Mouse (Mus musculus): Measurements from ENCODE around the gene Gfy. TPM values are rescaled to one million over a fixed set of nuclear protein-coding genes. Genes with fewer than 3 reads are reported as not detected.

The Gfy gene
- polyA plus RNA-seq, 1 experiment from 2014 or later, result not detected

- Histone ChIP-seq H3K4me2 (no peak overlapping the region), H3K27ac (ENCODE audit: poor library complexity, severe bottlenecking) (no peak overlapping the region), H3K9me3 (replicated peaks) (no peaks in the 10 kb centered on the region), H3K36me3 (peaks cover 55% of the 10 kb centered on the region), H3K27me3 (replicated peaks) (no peaks in the 10 kb centered on the region), H3K9ac (no peak overlapping the region), H3K4me3 (no peak overlapping the region), H3K4me1 (replicated peaks) (peaks cover 5% of the 10 kb centered on the region; the same call in 1 of the 2 replicates)
- 90% methylated on average over 11 of the region's 11 CpGs for WGBS
- ATAC-seq (ENCODE audit: insufficient number of reproducible peaks, low FRiP score), result no peak
Observed at GRCm38 (mm10) chr7:45147267-45147666, 32.1 kb downstream of the Gfy start.

- ATAC-seq (ENCODE audit: insufficient number of reproducible peaks, low FRiP score), result no peak
- Histone ChIP-seq H3K4me3 (no peak overlapping the region), H3K4me2 (no peak overlapping the region), H3K36me3 (peaks cover 65% of the 10 kb centered on the region), H3K9ac (no peak overlapping the region), H3K27ac (ENCODE audit: poor library complexity, severe bottlenecking) (no peak overlapping the region), H3K27me3 (replicated peaks) (no peaks in the 10 kb centered on the region), H3K4me1 (replicated peaks) (peaks cover 5% of the 10 kb centered on the region; the same call in 1 of the 2 replicates), H3K9me3 (replicated peaks) (no peaks in the 10 kb centered on the region)
- 91% methylated on average over 8 of the region's 8 CpGs for WGBS
Observed at GRCm38 (mm10) chr7:45145460-45145859, 33.9 kb downstream of the Gfy start.

DNA sequence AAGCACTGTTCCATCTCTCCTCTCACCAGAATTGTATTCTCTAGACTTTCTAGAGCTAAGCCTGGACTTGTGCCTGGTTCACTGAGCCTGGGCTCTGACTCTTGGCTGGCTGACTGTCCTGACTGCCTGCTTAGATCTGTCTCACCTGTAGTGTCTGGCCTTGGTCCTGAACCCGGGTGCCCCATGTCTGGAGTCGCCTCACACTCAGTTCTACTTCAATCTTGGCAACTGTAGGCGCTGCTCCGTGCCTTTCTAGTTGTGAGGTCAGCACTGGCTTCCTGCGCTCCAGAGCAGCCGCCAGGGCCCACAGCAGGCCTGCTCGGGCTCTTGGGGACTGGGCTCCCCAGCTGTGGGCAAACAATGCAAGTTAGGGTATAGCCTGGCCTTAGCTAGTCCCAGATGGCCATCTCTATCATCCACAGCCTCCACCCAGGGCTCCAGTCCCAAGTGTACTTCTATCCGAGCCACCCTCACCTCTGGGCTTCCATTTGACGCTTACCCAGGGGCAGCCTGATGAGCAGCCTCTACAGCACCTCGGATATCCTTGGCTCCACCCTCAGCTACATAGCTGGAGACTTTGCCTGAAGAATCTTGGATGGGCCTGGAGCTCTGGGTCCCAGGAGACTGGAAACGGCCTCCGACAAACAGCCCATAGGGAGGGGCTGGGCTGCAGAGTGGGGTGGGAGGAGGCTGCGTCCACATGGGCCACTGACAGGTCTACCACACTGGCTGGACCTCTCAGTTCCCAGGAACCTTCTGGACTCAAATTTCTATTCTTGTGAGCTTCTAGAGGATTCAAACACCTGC lies 34.8 kb downstream of the Gfy start:
- no peak for ATAC-seq (ENCODE audit: insufficient number of reproducible peaks, low FRiP score)
- H3K36me3 ChIP-seq, result peaks cover 65% of the 10 kb centered on the region
- H3K27me3 ChIP-seq (replicated peaks), result no peaks in the 10 kb centered on the region
- no peak overlapping the region for H3K9ac ChIP-seq
- H3K4me3 ChIP-seq, result no peak overlapping the region
- H3K4me2 ChIP-seq, result no peak overlapping the region
- peaks cover 10% of the 10 kb centered on the region for H3K4me1 ChIP-seq (replicated peaks)
- H3K27ac ChIP-seq (ENCODE audit: poor library complexity, severe bottlenecking), result no peak overlapping the region
- WGBS, result 85% methylated on average over 13 of the region's 13 CpGs
- no peaks in the 10 kb centered on the region for H3K9me3 ChIP-seq (replicated peaks)

GRCm38 (mm10) chr7:45141914-45142313 lies 37.5 kb downstream of the Gfy start:
- no peak for ATAC-seq (ENCODE audit: insufficient number of reproducible peaks, low FRiP score)
- Histone ChIP-seq H3K9me3 (replicated peaks) (no peaks in the 10 kb centered on the region), H3K4me1 (replicated peaks) (peaks cover 26% of the 10 kb centered on the region), H3K4me2 (no peak overlapping the region), H3K9ac (no peak overlapping the region), H3K4me3 (no peak overlapping the region), H3K27me3 (replicated peaks) (0 out of 2 replicates have a peak, but pooled peaks cover 4% of the 10 kb centered on the region), H3K27ac (ENCODE audit: poor library complexity, severe bottlenecking) (no peak overlapping the region), H3K36me3 (peaks cover 55% of the 10 kb centered on the region)
- 78% methylated on average over 5 of the region's 5 CpGs for WGBS

GRCm38 (mm10) chr7:45141319-45141718 lies 38.0 kb downstream of the Gfy start:
- H3K4me2 ChIP-seq, result no peak overlapping the region
- 0 out of 2 replicates have a peak, but pooled peaks cover 5% of the 10 kb centered on the region for H3K27me3 ChIP-seq (replicated peaks)
- no peak overlapping the region for H3K27ac ChIP-seq (ENCODE audit: poor library complexity, severe bottlenecking)
- peaks cover 49% of the 10 kb centered on the region for H3K36me3 ChIP-seq
- no peak for ATAC-seq (ENCODE audit: insufficient number of reproducible peaks, low FRiP score)
- WGBS, result 81% methylated on average over 3 of the region's 3 CpGs
- no peak overlapping the region for H3K4me3 ChIP-seq
- no peak overlapping the region for H3K9ac ChIP-seq
- H3K9me3 ChIP-seq (replicated peaks), result no peaks in the 10 kb centered on the region
- peaks cover 26% of the 10 kb centered on the region for H3K4me1 ChIP-seq (replicated peaks)

DNA sequence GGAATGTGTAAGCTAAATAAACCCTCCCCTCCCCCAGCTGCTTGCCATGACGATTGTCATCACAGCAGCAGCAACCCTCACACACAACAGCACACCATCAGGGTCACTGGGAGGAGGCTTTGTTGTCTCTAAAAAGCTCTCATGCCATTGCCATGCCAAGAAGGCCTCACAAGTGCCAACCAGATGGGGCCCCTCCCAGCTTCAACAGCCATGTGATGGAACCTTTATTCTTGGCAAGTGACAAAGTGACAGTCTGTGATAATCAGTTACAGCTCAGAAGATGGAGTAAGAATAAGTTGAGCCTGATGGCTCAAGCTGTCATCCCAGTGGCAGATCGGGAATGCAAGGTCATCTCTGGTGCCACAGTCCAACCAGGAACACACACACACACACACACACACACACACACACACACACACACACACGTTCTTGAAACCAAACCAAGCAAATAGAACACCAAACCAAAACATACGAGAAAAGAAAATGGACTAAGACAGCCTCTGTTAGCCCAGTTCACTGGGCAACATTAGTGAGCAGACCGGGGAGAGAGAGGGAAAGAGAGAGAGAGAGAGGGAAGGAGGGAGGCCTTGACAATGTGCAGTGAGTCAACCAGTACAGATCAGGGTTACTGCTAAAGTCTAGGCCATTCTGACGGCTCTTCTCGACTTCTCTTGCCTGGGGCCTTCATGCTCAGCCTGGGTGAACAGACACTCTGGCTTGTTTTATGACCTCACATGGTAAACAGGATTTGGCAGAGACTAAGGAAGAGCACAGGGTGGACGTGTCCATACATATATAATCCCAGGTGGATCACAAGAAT lies 39.3 kb downstream of the Gfy start:
- no peak overlapping the region for H3K27ac ChIP-seq (ENCODE audit: poor library complexity, severe bottlenecking)
- peaks cover 37% of the 10 kb centered on the region for H3K36me3 ChIP-seq
- H3K4me1 ChIP-seq (replicated peaks), result peaks cover 34% of the 10 kb centered on the region
- 0 out of 2 replicates have a peak, but pooled peaks cover 8% of the 10 kb centered on the region for H3K27me3 ChIP-seq (replicated peaks)
- no peak overlapping the region for H3K4me3 ChIP-seq
- no peaks in the 10 kb centered on the region for H3K9me3 ChIP-seq (replicated peaks)
- H3K4me2 ChIP-seq, result no peak overlapping the region
- no peak overlapping the region for H3K9ac ChIP-seq
- ATAC-seq (ENCODE audit: insufficient number of reproducible peaks, low FRiP score), result no peak
- 73% methylated on average over 8 of the region's 8 CpGs for WGBS

DNA sequence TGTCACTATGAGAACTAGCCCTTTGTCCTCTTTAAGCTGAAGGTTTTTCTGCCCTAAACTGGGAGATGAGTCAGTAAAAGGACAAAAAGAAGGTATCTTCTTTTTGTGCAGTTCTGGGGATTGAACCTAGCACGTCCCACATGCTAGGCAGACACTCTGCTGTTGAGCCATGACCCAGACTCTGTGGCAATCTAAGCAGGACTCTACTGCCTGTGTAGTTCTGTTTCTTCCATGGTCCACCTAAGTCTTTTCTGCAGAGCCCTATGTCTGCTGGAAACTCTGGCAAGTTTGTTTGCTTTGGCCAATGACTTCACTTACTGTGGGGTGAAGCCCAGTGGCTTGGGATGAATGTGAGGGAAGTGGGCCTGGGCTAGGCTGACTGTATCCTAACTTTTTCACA lies 41.0 kb downstream of the Gfy start:
- Histone ChIP-seq H3K4me2 (no peak overlapping the region), H3K4me1 (replicated peaks) (peaks cover 39% of the 10 kb centered on the region), H3K27me3 (replicated peaks) (0 out of 2 replicates have a peak, but pooled peaks cover 8% of the 10 kb centered on the region), H3K27ac (ENCODE audit: poor library complexity, severe bottlenecking) (peak overlapping the region; percentile 36; the same call in 1 of the 2 replicates), H3K4me3 (no peak overlapping the region), H3K36me3 (peaks cover 20% of the 10 kb centered on the region), H3K9me3 (replicated peaks) (peaks cover under 1% of the 10 kb centered on the region), H3K9ac (no peak overlapping the region)
- ATAC-seq (ENCODE audit: insufficient number of reproducible peaks, low FRiP score), result no peak
- WGBS, result 89% methylated on average over 1 of the region's 1 CpGs

DNA sequence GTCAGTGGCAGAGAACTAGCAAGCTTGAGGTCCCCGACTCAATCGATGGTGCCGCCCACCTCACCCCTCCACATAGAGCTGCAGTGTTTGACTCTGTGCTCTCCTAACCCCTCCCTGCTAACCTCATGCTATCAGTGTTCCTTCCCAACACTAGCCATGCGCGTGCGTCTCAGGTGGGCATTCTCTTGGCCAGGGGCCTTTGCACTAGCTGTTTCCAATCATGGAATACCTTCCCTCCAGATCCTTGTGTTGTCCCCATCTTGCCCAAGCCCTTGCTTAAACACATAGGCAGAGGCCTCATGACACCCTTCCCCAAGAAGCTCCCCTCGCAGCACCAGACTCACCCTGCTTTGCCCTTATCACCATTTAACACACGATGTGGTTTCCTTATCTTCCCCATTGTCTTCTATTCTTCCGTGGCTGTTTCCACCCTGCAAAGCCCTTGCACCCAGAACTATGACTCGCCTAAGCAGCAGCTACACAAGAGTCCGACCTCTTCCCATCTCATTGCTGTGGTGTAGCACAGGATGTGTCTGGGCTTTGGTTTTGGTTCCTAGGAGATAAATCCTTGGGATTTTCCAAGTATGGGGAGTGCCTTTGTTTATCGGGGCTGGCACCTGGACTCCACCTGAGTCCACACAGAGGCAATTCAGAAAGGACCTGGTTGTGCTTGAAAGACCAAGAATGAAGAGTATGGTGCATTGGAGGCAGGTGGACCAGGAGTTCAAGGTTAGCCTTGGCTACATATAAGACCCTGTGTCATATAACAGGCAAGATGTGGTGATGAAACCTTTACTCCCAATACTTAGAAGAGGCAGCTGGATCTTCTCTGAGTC lies 42.0 kb downstream of the Gfy start:
- H3K36me3 ChIP-seq, result peaks cover 11% of the 10 kb centered on the region
- H3K27ac ChIP-seq (ENCODE audit: poor library complexity, severe bottlenecking), result peak overlapping the region; percentile 54
- H3K4me3 ChIP-seq, result no peak overlapping the region
- ATAC-seq (ENCODE audit: insufficient number of reproducible peaks, low FRiP score), result peak; percentile 69
- 57% methylated on average over 12 of the region's 12 CpGs for WGBS
- H3K9ac ChIP-seq, result no peak overlapping the region; the same call in 1 of the 2 replicates
- H3K9me3 ChIP-seq (replicated peaks), result peaks cover 3% of the 10 kb centered on the region
- 0 out of 2 replicates have a peak overlapping the region, but pooled peaks have one; percentile 13 for H3K4me2 ChIP-seq
- 0 out of 2 replicates have a peak, but pooled peaks cover 8% of the 10 kb centered on the region for H3K27me3 ChIP-seq (replicated peaks)
- peaks cover 39% of the 10 kb centered on the region for H3K4me1 ChIP-seq (replicated peaks)

GRCm38 (mm10) chr7:45135993-45136567 lies 43.3 kb downstream of the Gfy start, which contains the start of the genes Gm45713 and Flt3l:
Gene Gm45713 (minus strand): TSS chr7:45136231.
Gene Flt3l (minus strand): TSS chr7:45136432.
- H3K27ac ChIP-seq (ENCODE audit: poor library complexity, severe bottlenecking), result peak within 1 kb of the TSS; percentile 54
- H3K9me3 ChIP-seq (replicated peaks), result peaks cover 3% of the 10 kb centered on the region
- H3K36me3 ChIP-seq, result no peaks in the 10 kb centered on the region
- peak within 1 kb of the TSS; percentile 66 for H3K9ac ChIP-seq
- 1% methylated on average over 29 of the region's 29 CpGs for WGBS
- H3K4me1 ChIP-seq (replicated peaks), result peaks cover 47% of the 10 kb centered on the region
- ATAC-seq (ENCODE audit: insufficient number of reproducible peaks, low FRiP score), result peak; percentile 79
- peak within 1 kb of the TSS; percentile 57 for H3K4me3 ChIP-seq
- 0 out of 2 replicates have a peak, but pooled peaks cover 8% of the 10 kb centered on the region for H3K27me3 ChIP-seq (replicated peaks)
- H3K4me2 ChIP-seq, result peak within 1 kb of the TSS; percentile 87

DNA sequence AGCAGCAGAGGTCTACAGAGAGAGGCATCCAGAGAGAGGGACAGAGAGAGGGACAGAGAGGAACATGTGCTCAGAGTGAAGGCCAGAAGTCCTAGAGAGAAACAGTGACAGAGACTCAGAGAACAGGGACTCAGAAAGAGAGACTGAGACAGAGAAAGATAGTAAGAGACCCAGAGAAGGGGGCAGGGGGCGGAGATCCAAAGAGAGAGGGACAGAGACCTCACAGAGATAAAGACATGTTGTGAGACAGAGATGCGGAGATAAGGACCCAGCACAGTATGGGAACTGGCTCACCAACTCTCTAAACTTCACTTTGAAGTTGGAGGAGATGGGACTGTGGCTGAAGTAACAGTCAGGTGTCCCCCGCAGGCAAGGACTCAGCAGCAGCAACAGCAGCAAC lies 44.0 kb downstream of the Gfy start:
- Histone ChIP-seq H3K36me3 (no peaks in the 10 kb centered on the region), H3K27me3 (replicated peaks) (0 out of 2 replicates have a peak, but pooled peaks cover 8% of the 10 kb centered on the region), H3K4me1 (replicated peaks) (peaks cover 47% of the 10 kb centered on the region), H3K27ac (ENCODE audit: poor library complexity, severe bottlenecking) (0 out of 2 replicates have a peak overlapping the region, but pooled peaks have one; percentile 1), H3K9ac (peak overlapping the region; percentile 66; the same call in 1 of the 2 replicates), H3K4me3 (peak overlapping the region; percentile 57), H3K4me2 (peak overlapping the region; percentile 87), H3K9me3 (replicated peaks) (peaks cover 3% of the 10 kb centered on the region)
- no peak for ATAC-seq (ENCODE audit: insufficient number of reproducible peaks, low FRiP score)
- WGBS, result 56% methylated on average over 3 of the region's 3 CpGs
